Mouse (Mus musculus): ENCODE measurements around the gene Zfp667.

DNA sequence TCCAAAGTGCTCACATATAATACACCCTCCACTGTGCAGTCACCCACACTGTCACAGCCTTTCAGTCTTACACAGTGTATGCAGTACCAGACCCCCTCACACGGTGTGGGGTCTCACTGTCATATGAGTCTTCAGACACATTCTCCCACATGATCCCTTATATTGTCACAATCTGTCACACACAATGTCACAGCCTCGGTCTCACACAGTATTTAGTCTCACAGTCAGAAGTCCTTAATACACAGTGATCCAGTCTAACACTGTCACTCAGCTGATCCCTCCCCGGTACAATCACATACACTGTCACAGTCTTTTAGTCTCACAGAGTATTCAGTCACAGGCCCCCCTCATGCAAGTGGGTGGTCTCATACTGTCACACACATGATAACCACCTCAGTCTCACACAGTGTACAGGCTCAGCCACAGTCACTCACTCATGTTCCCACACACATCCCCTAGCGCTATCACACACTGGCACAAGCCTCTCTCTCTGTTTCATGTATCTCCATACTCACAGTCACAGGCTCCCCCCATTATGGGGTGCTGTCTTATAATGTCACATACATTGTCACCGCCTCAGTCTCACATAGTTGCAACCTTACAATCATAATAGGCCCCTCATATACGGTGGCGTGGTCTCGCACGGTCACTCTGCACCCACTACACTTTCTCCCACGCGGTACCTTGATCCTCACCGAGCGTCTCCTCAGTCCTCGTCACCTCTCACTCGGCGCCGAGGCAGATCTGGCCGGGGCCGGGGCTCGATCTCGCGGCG is 44.3 kb downstream of the Zfp667 start:
- TF ChIP-seq POLR2A (IDR thresholded peaks at IDR 0.05; ENCODE audit: extremely low read depth, insufficient read depth, low read length): no peak
- TF ChIP-seq CTCF (IDR thresholded peaks at IDR 0.05; ENCODE audit: low read depth, low read length): no peak
